Mouse (Mus musculus): ENCODE data around the gene C130032M10Rik. TPM values are rescaled to one million over a fixed set of nuclear protein-coding genes. Genes with fewer than 3 reads are reported as not detected.

Gene C130032M10Rik
- polyA plus RNA-seq, 1 experiment from 2014 or later: not detected

DNA sequence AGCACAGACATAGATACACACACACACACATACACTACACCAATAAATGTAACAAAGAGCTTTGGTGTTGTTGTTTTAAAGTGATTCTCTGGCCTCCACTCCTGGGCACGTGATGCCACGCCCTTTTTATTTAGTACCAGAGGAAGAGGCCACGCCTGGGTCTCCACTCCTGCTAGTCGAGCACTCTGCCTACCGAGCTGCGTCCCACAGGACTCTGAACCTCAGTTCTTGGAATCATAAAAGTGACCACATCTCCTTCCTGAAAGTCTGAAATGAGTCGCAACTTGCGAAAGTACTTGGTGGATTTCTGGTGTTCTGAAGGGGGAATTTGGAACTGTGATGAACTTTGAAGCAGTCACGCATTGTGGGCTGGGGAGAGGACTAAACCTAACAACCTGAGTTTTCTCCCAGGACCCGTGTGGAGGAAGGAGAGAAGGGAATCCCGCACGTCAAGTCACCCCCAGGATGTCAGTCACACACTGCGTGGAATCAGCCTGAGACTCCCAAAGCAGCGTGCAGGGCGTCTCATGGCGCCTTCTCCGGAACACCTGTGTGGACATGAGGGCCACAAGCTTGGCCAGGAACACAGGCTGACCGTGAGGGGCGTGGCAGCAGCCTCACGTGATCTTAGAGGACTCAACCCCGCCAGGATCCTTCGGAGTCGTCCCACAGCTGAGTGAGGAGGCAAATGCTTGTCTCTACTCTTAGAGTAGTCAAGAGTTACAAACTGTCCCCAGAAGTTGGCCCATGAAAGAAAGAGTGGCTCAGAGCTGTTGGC is 27.8 kb upstream of the C130032M10Rik start:
- Histone ChIP-seq H3K9me3 (ENCODE audit: control insufficient read depth, low read length) (no peaks in the 10 kb centered on the region), H3K9ac (no peak overlapping the region), H3K4me1 (replicated peaks; ENCODE audit: control insufficient read depth, insufficient read depth, low read length) (no peaks in the 10 kb centered on the region), H3K27me3 (ENCODE audit: control insufficient read depth, insufficient read depth, low read length) (no peaks in the 10 kb centered on the region), H3K27ac (no peak overlapping the region), H3K4me3 (replicated peaks; ENCODE audit: low read length) (no peak overlapping the region), H3K36me3 (replicated peaks; ENCODE audit: control insufficient read depth, insufficient read depth) (no peaks in the 10 kb centered on the region), H3K4me2 (replicated peaks) (no peak overlapping the region)
- 86% methylated on average over 23 of the region's 23 CpGs for WGBS
- ATAC-seq (ENCODE audit: low FRiP score): no peak
- no peak for DNase-seq (ENCODE audit: low spot score)

DNA sequence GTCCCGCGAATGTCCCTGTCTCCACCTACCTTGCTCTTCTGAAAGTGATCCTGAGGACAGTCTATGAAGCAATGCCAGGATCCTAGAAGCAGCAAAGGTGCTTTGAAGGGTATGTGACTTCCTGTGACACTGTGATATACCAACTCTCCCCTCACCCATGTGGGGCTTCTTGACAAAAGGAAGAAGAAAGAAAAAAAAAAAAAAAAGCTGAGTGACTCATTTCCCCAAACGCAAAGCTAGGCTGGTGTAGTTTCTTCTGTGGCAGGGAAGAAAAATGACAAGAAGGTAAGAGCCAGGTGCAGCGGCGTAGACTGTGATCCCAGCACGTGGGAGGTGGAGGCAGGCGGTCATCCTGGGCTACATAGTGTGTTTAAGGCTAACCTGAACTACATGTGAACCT is 19.0 kb upstream of the C130032M10Rik start:
- no peak overlapping the region for H3K9ac ChIP-seq

DNA sequence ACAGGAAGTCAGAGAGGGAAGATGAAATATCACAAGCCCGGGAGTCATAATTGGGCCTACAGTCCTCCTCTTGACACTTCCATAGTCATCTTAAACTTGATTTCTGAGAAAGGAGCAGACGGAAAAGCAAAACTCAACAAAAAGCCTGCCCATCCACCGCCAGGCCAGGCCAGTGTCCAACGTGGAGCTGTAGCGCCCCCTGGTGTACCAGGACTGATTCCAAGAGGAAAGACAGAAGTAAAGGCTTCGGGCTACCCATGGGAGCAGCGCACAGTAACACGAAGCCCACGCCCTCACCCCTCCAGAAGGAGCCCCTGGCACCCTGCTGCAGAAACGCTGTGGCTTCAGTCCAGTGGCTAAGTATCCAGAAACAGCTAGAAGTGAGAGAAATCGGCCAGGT is 17.3 kb upstream of the C130032M10Rik start:
- Histone ChIP-seq H3K9me3 (ENCODE audit: control insufficient read depth, low read length) (no peaks in the 10 kb centered on the region), H3K27me3 (ENCODE audit: control insufficient read depth, insufficient read depth, low read length) (no peaks in the 10 kb centered on the region), H3K4me1 (replicated peaks; ENCODE audit: control insufficient read depth, insufficient read depth, low read length) (no peaks in the 10 kb centered on the region), H3K4me3 (replicated peaks; ENCODE audit: low read length) (no peak overlapping the region), H3K36me3 (replicated peaks; ENCODE audit: control insufficient read depth, insufficient read depth) (no peaks in the 10 kb centered on the region), H3K4me2 (replicated peaks) (peak overlapping the region; percentile 20; the same call in 1 of the 2 replicates), H3K9ac (no peak overlapping the region), H3K27ac (no peak overlapping the region)
- peak; percentile 81 for DNase-seq (ENCODE audit: low spot score)
- ATAC-seq (ENCODE audit: low FRiP score): no peak
- WGBS: 13% methylated on average over 11 of the region's 11 CpGs

More for the DNA sequence above, 19.0 kb upstream of the C130032M10Rik start:
- H3K36me3 ChIP-seq (replicated peaks; ENCODE audit: control insufficient read depth, insufficient read depth): no peaks in the 10 kb centered on the region
- no peak overlapping the region for H3K4me3 ChIP-seq (replicated peaks; ENCODE audit: low read length)
- WGBS: 88% methylated on average over 7 of the region's 7 CpGs
- H3K9me3 ChIP-seq (ENCODE audit: control insufficient read depth, low read length): no peaks in the 10 kb centered on the region
- no peaks in the 10 kb centered on the region for H3K4me1 ChIP-seq (replicated peaks; ENCODE audit: control insufficient read depth, insufficient read depth, low read length)
- H3K27me3 ChIP-seq (ENCODE audit: control insufficient read depth, insufficient read depth, low read length): no peaks in the 10 kb centered on the region
- H3K4me2 ChIP-seq (replicated peaks): no peak overlapping the region
- no peak overlapping the region for H3K27ac ChIP-seq
- ATAC-seq (ENCODE audit: low FRiP score) (no peak), DNase-seq (ENCODE audit: low spot score) (no peak)

DNA sequence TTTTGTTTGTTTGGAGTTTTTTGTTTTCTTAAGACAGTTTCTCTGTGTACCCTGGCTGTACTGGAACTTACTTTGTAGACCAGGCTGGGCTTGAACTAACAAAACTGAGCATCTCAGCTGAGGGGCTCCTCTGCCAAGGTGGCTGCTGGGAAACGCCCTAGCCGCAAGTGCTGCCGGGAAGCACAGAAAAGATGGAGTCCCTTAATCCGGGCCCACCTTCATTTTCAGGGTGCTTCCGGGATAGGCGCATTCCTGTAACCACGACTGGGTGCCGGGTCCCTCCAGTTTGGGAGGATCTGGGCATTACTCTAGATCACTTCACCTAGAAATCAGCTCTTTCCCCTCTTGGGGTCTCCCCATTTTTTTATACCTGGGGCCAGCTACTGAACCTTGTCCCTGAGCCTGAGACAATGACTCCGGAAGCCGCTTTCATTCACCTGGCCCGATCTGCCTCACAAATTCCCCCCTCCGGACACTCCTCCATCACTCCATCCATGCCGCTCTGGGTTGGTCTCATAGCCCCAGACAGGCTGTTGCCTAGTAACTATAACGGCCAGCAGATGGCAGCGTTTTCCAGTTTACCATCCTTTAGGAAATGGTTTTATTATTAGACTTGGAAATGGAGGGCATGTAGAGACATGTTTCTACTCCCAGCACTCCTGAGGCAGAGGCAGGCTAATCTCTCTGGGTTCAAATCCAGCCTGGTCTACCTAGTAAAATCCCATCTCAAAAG is 15.5 kb upstream of the C130032M10Rik start:
- 23% methylated on average over 15 of the region's 15 CpGs for WGBS
- no peaks in the 10 kb centered on the region for H3K36me3 ChIP-seq (replicated peaks; ENCODE audit: control insufficient read depth, insufficient read depth)
- ATAC-seq (ENCODE audit: low FRiP score): no peak
- H3K9ac ChIP-seq: no peak overlapping the region
- no peak overlapping the region for H3K27ac ChIP-seq
- H3K4me3 ChIP-seq (replicated peaks; ENCODE audit: low read length): no peak overlapping the region
- H3K4me1 ChIP-seq (replicated peaks; ENCODE audit: control insufficient read depth, insufficient read depth, low read length): no peaks in the 10 kb centered on the region
- DNase-seq (ENCODE audit: low spot score): peak; percentile 71
- no peaks in the 10 kb centered on the region for H3K9me3 ChIP-seq (ENCODE audit: control insufficient read depth, low read length)
- no peaks in the 10 kb centered on the region for H3K27me3 ChIP-seq (ENCODE audit: control insufficient read depth, insufficient read depth, low read length)
- H3K4me2 ChIP-seq (replicated peaks): no peak overlapping the region

DNA sequence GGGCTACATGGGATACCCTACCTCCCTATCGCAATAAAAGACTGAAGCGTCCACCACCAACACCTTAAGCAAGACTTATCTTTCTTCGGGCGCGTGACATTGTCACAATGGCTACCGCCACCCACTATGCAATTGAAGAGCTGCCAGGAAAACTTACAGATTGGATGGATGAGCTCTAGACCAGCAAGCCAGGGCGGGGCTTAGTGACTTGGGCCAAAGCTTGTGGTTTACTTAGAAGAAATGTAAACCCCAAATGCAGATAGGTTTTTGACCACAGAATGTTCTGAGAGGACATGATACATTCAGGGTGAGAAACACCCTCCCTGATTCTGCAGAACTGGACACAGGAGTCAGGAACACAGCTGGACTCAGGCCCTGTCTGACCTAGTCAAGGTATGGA is 14.4 kb upstream of the C130032M10Rik start:
- Histone ChIP-seq H3K4me3 (replicated peaks; ENCODE audit: low read length) (no peak overlapping the region), H3K36me3 (replicated peaks; ENCODE audit: control insufficient read depth, insufficient read depth) (no peaks in the 10 kb centered on the region), H3K4me1 (replicated peaks; ENCODE audit: control insufficient read depth, insufficient read depth, low read length) (no peaks in the 10 kb centered on the region), H3K9me3 (ENCODE audit: control insufficient read depth, low read length) (no peaks in the 10 kb centered on the region), H3K9ac (no peak overlapping the region), H3K4me2 (replicated peaks) (no peak overlapping the region), H3K27me3 (ENCODE audit: control insufficient read depth, insufficient read depth, low read length) (no peaks in the 10 kb centered on the region), H3K27ac (no peak overlapping the region)
- ATAC-seq (ENCODE audit: low FRiP score) (no peak), DNase-seq (ENCODE audit: low spot score) (no peak)
- WGBS: 92% methylated on average over 7 of the region's 7 CpGs

DNA sequence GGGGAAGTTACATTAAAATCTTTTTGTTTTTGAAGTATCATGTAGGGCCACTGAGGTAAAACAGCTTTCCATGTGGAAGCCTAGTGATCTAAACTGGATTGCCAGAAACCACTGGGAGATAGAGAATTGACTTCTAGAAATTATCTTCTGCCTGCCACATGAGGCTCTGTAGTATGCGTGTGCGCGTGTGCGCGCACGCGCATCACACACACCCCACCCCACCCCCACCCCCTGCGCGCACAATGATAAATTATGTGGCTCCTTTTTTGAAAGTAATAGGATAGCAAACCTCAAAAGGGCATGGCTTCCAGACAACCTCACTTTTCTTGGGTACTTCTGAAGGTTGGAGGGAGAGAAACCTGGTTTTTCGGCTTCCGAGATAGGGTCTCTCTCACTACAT is 13.6 kb upstream of the C130032M10Rik start:
- no peaks in the 10 kb centered on the region for H3K36me3 ChIP-seq (replicated peaks; ENCODE audit: control insufficient read depth, insufficient read depth)
- no peaks in the 10 kb centered on the region for H3K4me1 ChIP-seq (replicated peaks; ENCODE audit: control insufficient read depth, insufficient read depth, low read length)
- no peak overlapping the region for H3K4me2 ChIP-seq (replicated peaks)
- no peak overlapping the region for H3K9ac ChIP-seq
- H3K9me3 ChIP-seq (ENCODE audit: control insufficient read depth, low read length): no peaks in the 10 kb centered on the region
- no peak for DNase-seq (ENCODE audit: low spot score)
- WGBS: 98% methylated on average over 11 of the region's 11 CpGs
- no peak overlapping the region for H3K27ac ChIP-seq
- no peak for ATAC-seq (ENCODE audit: low FRiP score)
- no peak overlapping the region for H3K4me3 ChIP-seq (replicated peaks; ENCODE audit: low read length)
- no peaks in the 10 kb centered on the region for H3K27me3 ChIP-seq (ENCODE audit: control insufficient read depth, insufficient read depth, low read length)

DNA sequence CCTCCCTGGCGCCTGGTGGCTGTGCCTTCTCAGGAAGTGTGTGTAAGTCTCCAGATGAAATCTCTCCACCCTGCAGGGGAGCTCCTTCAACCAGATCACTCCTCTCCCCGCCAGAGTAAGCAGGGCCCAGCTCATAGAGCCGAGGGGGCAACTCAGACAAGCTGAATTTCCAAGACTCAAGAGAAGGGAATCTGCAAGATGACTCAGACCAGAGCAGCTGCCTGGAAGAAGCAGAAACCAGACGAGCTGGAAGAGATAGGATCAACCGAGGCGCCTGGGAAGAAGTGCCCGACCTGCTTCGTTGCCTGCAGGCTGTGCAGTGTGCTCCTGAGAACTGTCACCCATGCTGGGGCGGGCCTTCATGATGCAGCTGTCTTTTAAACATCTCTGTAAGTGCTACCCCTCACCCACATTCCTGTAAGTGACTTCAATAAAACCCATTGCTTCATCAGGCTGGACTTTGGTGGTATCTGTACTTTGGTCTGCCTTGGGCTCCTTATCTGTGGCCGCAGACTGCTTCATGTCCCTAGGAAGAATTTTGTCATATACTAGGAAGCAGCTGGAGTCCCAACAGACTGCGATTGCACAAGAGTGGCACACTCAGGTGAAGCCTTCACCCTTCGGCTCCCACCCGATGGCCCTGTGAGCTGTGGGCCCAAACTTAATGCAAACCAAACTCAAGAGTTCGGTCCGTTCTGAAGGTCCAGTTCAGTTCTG is 12.6 kb upstream of the C130032M10Rik start:
- H3K9me3 ChIP-seq (ENCODE audit: control insufficient read depth, low read length): no peaks in the 10 kb centered on the region
- H3K36me3 ChIP-seq (replicated peaks; ENCODE audit: control insufficient read depth, insufficient read depth): no peaks in the 10 kb centered on the region
- H3K4me2 ChIP-seq (replicated peaks): no peak overlapping the region
- H3K4me1 ChIP-seq (replicated peaks; ENCODE audit: control insufficient read depth, insufficient read depth, low read length): no peaks in the 10 kb centered on the region
- 76% methylated on average over 15 of the region's 15 CpGs for WGBS
- no peak for ATAC-seq (ENCODE audit: low FRiP score)
- DNase-seq (ENCODE audit: low spot score): no peak
- no peak overlapping the region for H3K4me3 ChIP-seq (replicated peaks; ENCODE audit: low read length)
- no peak overlapping the region for H3K27ac ChIP-seq
- H3K27me3 ChIP-seq (ENCODE audit: control insufficient read depth, insufficient read depth, low read length): no peaks in the 10 kb centered on the region
- H3K9ac ChIP-seq: no peak overlapping the region

DNA sequence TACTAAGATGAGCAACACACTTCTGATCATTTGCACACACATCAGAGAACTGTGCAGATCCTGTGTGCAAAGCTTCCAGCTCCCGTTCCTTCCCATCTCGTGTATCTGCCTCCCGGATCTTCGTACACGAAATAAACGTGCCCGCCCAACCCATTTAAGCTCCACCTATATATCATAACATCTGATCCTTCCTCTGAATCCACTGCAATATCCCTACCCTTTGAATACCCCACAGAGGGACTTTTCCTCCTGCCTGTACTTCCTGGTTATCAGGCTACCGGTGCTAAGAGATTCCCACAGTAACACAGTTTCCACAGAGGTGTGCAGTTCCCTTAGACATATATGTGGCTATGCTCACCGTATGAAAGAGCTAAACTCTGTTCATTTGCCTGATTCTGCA is 10.7 kb upstream of the C130032M10Rik start, which contains the start of gene Ccr4:
TSS of gene Ccr4 (minus strand) at position 101 of the 400 bp plus-strand sequence.
- no peak within 1 kb of the TSS for H3K4me2 ChIP-seq (replicated peaks)
- no peak for ATAC-seq (ENCODE audit: low FRiP score)

DNA sequence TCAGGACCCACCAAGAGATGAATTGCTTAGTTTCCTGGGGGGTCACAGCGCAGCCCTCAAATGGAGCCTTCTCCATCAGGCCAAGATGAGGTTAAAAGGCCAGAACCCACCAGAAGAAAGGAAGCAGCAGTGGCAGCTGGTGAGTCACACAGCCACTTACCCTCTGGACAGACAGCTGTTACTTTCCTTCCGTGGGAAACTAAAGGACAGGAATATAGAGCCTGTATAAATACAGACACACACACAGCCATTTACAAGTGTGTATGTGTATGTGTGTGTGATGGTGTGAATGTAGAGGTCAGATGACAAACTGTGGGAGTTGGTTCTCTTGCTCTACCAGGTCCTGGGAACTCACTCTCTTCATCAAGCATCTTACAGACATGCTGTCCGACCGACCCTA is 8.9 kb upstream of the C130032M10Rik start:
- Histone ChIP-seq H3K36me3 (replicated peaks; ENCODE audit: control insufficient read depth, insufficient read depth) (no peaks in the 10 kb centered on the region), H3K27me3 (ENCODE audit: control insufficient read depth, insufficient read depth, low read length) (no peaks in the 10 kb centered on the region)
- 81% methylated on average over 4 of the region's 4 CpGs for WGBS

More for the DNA sequence above, 10.7 kb upstream of the C130032M10Rik start, which contains the start of gene Ccr4:
- WGBS: 95% methylated on average over 9 of the region's 9 CpGs
- no peak within 1 kb of the TSS for H3K4me3 ChIP-seq (replicated peaks; ENCODE audit: low read length)
- DNase-seq (ENCODE audit: low spot score): no peak
- H3K9ac ChIP-seq: no peak within 1 kb of the TSS
- H3K4me1 ChIP-seq (replicated peaks; ENCODE audit: control insufficient read depth, insufficient read depth, low read length): no peaks in the 10 kb centered on the region
- H3K36me3 ChIP-seq (replicated peaks; ENCODE audit: control insufficient read depth, insufficient read depth): no peaks in the 10 kb centered on the region
- no peaks in the 10 kb centered on the region for H3K9me3 ChIP-seq (ENCODE audit: control insufficient read depth, low read length)
- H3K27me3 ChIP-seq (ENCODE audit: control insufficient read depth, insufficient read depth, low read length): no peaks in the 10 kb centered on the region
- H3K27ac ChIP-seq: no peak within 1 kb of the TSS

More for the DNA sequence above, 8.9 kb upstream of the C130032M10Rik start:
- no peak overlapping the region for H3K9ac ChIP-seq
- DNase-seq (ENCODE audit: low spot score): no peak
- no peaks in the 10 kb centered on the region for H3K4me1 ChIP-seq (replicated peaks; ENCODE audit: control insufficient read depth, insufficient read depth, low read length)
- peaks cover 5% of the 10 kb centered on the region; the same call in 1 of the 2 replicates for H3K9me3 ChIP-seq (ENCODE audit: control insufficient read depth, low read length)
- ATAC-seq (ENCODE audit: low FRiP score): no peak
- H3K4me2 ChIP-seq (replicated peaks): no peak overlapping the region
- no peak overlapping the region for H3K27ac ChIP-seq
- no peak overlapping the region for H3K4me3 ChIP-seq (replicated peaks; ENCODE audit: low read length)

Measured in hindbrain, embryonic 14.5 days (tissue).